Mouse (Mus musculus) MEL (cell line): ENCODE results near the gene Snx29. TPM values are rescaled to one million over a fixed set of nuclear protein-coding genes. Genes with fewer than 3 reads are reported as not detected.

ENCODE experiments used
- DNase-seq: peaks from one replicate; pipeline ENCODE4 v3.0.0; 2011; ENCODE audit warnings: low read depth, low spot score
- H3K27ac ChIP-seq: 2 replicates; pipeline ENCODE4 v1.5.1; 2012; ENCODE audit warnings: low read depth, mild to moderate bottlenecking, control low read depth, low read length, moderate library complexity; ENCODE audit not compliant: control insufficient read depth
- H3K27me3 ChIP-seq, 2 experiments: fragments of 150-350 bp in 1 of 2; sonication (generic) in 1 of 2; 2 replicates each; pipeline ENCODE4 v1.6.1; 2012; ENCODE audit warnings: low read length in 2 of 2, mild to moderate bottlenecking in 2 of 2, improper control_type of control experiment in 1 of 2, moderate library complexity in 1 of 2; ENCODE audit not compliant: insufficient read depth in 2 of 2, control insufficient read depth in 1 of 2
- H3K36me3 ChIP-seq, 2 experiments: 2 replicates each; pipeline ENCODE4 v1.6.1; 2012 to 2014; ENCODE audit warnings: low read length in 2 of 2, improper control_type of control experiment in 1 of 2, inconsistent platforms in 1 of 2, mild to moderate bottlenecking in 1 of 2; ENCODE audit not compliant: insufficient read depth in 2 of 2, control insufficient read depth in 1 of 2
- H3K4me1 ChIP-seq, 2 experiments: fragments of 150-350 bp in 1 of 2; sonication (generic) in 1 of 2; 2 replicates each; pipeline ENCODE4 v1.6.1; 2012; ENCODE audit warnings: low read length in 2 of 2, improper control_type of control experiment in 1 of 2, mild to moderate bottlenecking in 1 of 2; ENCODE audit not compliant: insufficient read depth in 2 of 2, control insufficient read depth in 1 of 2
- H3K4me3 ChIP-seq, 2 experiments: fragments of 150-350 bp in 1 of 2; sonication (generic) in 1 of 2; 2 replicates each; pipeline ENCODE4 v1.5.1; 2012; ENCODE audit warnings: low read depth in 2 of 2, low read length in 2 of 2, mild to moderate bottlenecking in 2 of 2, moderate library complexity in 2 of 2, control low read depth in 1 of 2, improper control_type of control experiment in 1 of 2; ENCODE audit not compliant: control insufficient read depth in 1 of 2, insufficient read depth in 1 of 2
- H3K79me2 ChIP-seq: 2 replicates; pipeline ENCODE4 v1.6.1; 2012; ENCODE audit warnings: mild to moderate bottlenecking, low read length, moderate library complexity; ENCODE audit not compliant: control insufficient read depth, poor library complexity, insufficient read depth
- H3K9ac ChIP-seq: 2 replicates; pipeline ENCODE4 v1.6.1; 2012; ENCODE audit warnings: low read depth, mild to moderate bottlenecking, control low read depth, low read length, moderate library complexity; ENCODE audit not compliant: control insufficient read depth, poor library complexity, severe bottlenecking
- H3K9me3 ChIP-seq: fragments of 150-350 bp; sonication (generic); replicated peaks from 2 replicates; pipeline ENCODE4 v1.6.1; 2012; ENCODE audit warnings: mild to moderate bottlenecking, low read length, improper control_type of control experiment, moderate library complexity; ENCODE audit not compliant: insufficient read depth
- BHLHE40 ChIP-seq: IDR thresholded peaks from 2 replicates; pipeline ENCODE4 v1.6.1; 2012; ENCODE audit warnings: low read depth, mild to moderate bottlenecking, inconsistent platforms, low read length, improper control_type of control experiment, borderline replicate concordance
- CHD1 ChIP-seq: IDR thresholded peaks from 2 replicates; pipeline ENCODE4 v1.6.1; 2012; ENCODE audit warnings: low read depth, mild to moderate bottlenecking, inconsistent platforms, low read length, improper control_type of control experiment
- EP300 ChIP-seq, 2 experiments: IDR thresholded peaks; 2 replicates each; pipeline ENCODE4 v1.6.1; 2011; ENCODE audit warnings: improper control_type of control experiment in 2 of 2, low read length in 2 of 2, low read depth in 1 of 2, mild to moderate bottlenecking in 1 of 2
- ETS1 ChIP-seq: IDR thresholded peaks from 2 replicates; pipeline ENCODE4 v1.6.1; 2012; ENCODE audit warnings: low read depth, mild to moderate bottlenecking, inconsistent platforms, low read length, improper control_type of control experiment, moderate library complexity
- GABPA ChIP-seq: IDR thresholded peaks from 2 replicates; pipeline ENCODE4 v1.6.1; 2012; ENCODE audit warnings: low read depth, mild to moderate bottlenecking, inconsistent platforms, low read length, improper control_type of control experiment, moderate library complexity
- HCFC1 ChIP-seq: IDR thresholded peaks from 2 replicates; pipeline ENCODE4 v1.6.1; 2012; ENCODE audit warnings: low read depth, mild to moderate bottlenecking, inconsistent platforms, low read length, improper control_type of control experiment, moderate library complexity
- JUND ChIP-seq: IDR thresholded peaks from 2 replicates; pipeline ENCODE4 v1.6.1; 2011; ENCODE audit warnings: low read depth, mild to moderate bottlenecking, improper control_type of control experiment, low read length
- MAFK ChIP-seq: IDR thresholded peaks from 2 replicates; pipeline ENCODE4 v1.6.1; 2011; ENCODE audit warnings: low read depth, mild to moderate bottlenecking, low read length, improper control_type of control experiment, borderline replicate concordance
- MAZ ChIP-seq: IDR thresholded peaks from 2 replicates; pipeline ENCODE4 v1.6.1; 2012; ENCODE audit warnings: low read depth, mild to moderate bottlenecking, inconsistent platforms, low read length, improper control_type of control experiment
- MEF2A ChIP-seq: IDR thresholded peaks from 2 replicates; pipeline ENCODE4 v1.6.1; 2014; ENCODE audit warnings: low read depth, mild to moderate bottlenecking, inconsistent platforms, low read length, improper control_type of control experiment; ENCODE audit not compliant: poor library complexity, insufficient replicate concordance, severe bottlenecking; ENCODE audit errors: extremely low read depth
- MXI1 ChIP-seq: IDR thresholded peaks from 2 replicates; pipeline ENCODE4 v1.6.1; 2011; ENCODE audit warnings: mild to moderate bottlenecking, low read depth, low read length, improper control_type of control experiment
- MYC ChIP-seq: IDR thresholded peaks from 2 replicates; pipeline ENCODE4 v1.6.1; 2011; ENCODE audit warnings: low read depth, mild to moderate bottlenecking, low read length, improper control_type of control experiment, moderate library complexity
- NELFE ChIP-seq: IDR thresholded peaks from 2 replicates; pipeline ENCODE4 v1.6.1; 2011; ENCODE audit warnings: low read depth, low read length, improper control_type of control experiment
- NRF1 ChIP-seq: IDR thresholded peaks from 2 replicates; pipeline ENCODE4 v1.6.1; 2014; ENCODE audit warnings: low read depth, mild to moderate bottlenecking, inconsistent platforms, low read length, improper control_type of control experiment, moderate library complexity; ENCODE audit not compliant: poor library complexity, insufficient read depth, severe bottlenecking
- POLR2A ChIP-seq, 2 experiments: IDR thresholded peaks; 2 replicates each; pipeline ENCODE4 v1.6.1; 2011 to 2012; ENCODE audit warnings: low read length in 2 of 2, mild to moderate bottlenecking in 2 of 2, control low read depth in 1 of 2, improper control_type of control experiment in 1 of 2, low read depth in 1 of 2, moderate library complexity in 1 of 2; ENCODE audit not compliant: control insufficient read depth in 1 of 2, insufficient read depth in 1 of 2, poor library complexity in 1 of 2
- POLR2AphosphoS2 ChIP-seq: IDR thresholded peaks from 2 replicates; pipeline ENCODE4 v1.6.1; 2011; ENCODE audit warnings: low read length, improper control_type of control experiment
- POLR2AphosphoS5 ChIP-seq: IDR thresholded peaks from 2 replicates; pipeline ENCODE4 v1.6.1; 2012; ENCODE audit warnings: low read depth, borderline replicate concordance, mild to moderate bottlenecking, inconsistent platforms, low read length, moderate library complexity, mixed read lengths
- RAD21 ChIP-seq: IDR thresholded peaks from 2 replicates; pipeline ENCODE4 v1.6.1; 2011; ENCODE audit warnings: mild to moderate bottlenecking, low read depth, low read length, improper control_type of control experiment
- RCOR1 ChIP-seq: IDR thresholded peaks from 2 replicates; pipeline ENCODE4 v1.6.1; 2012; ENCODE audit warnings: low read depth, mild to moderate bottlenecking, inconsistent platforms, low read length, improper control_type of control experiment
- SIN3A ChIP-seq: IDR thresholded peaks from 2 replicates; pipeline ENCODE4 v1.6.1; 2012; ENCODE audit warnings: low read length, improper control_type of control experiment, inconsistent platforms
- TAL1 ChIP-seq: IDR thresholded peaks from 2 replicates; pipeline ENCODE4 v1.6.1; 2012; ENCODE audit warnings: mild to moderate bottlenecking, inconsistent platforms, low read length, moderate library complexity, mixed read lengths
- UBTF ChIP-seq: IDR thresholded peaks from 2 replicates; pipeline ENCODE4 v1.6.1; 2012; ENCODE audit warnings: low read depth, mild to moderate bottlenecking, inconsistent platforms, low read length, improper control_type of control experiment, moderate library complexity, borderline replicate concordance; ENCODE audit not compliant: insufficient read depth
- USF1 ChIP-seq: IDR thresholded peaks from 2 replicates; pipeline ENCODE4 v1.6.1; 2014; ENCODE audit warnings: low read depth, mild to moderate bottlenecking, inconsistent platforms, low read length, improper control_type of control experiment, moderate library complexity
- USF2 ChIP-seq, 2 experiments: IDR thresholded peaks; 2 replicates each; pipeline ENCODE4 v1.6.1; 2011 to 2012; ENCODE audit warnings: improper control_type of control experiment in 2 of 2, low read length in 2 of 2, borderline replicate concordance in 1 of 2, inconsistent platforms in 1 of 2, low read depth in 1 of 2, mild to moderate bottlenecking in 1 of 2; ENCODE audit not compliant: insufficient read depth in 1 of 2
- ZC3H11A ChIP-seq: IDR thresholded peaks from 2 replicates; pipeline ENCODE4 v1.6.1; 2012; ENCODE audit warnings: low read depth, mild to moderate bottlenecking, inconsistent platforms, low read length, improper control_type of control experiment
- polyA plus RNA-seq, 2 experiments: library from polyadenylated mRNA; stranded (reverse) in 1 of 2; unstranded in 1 of 2; fragments of >175 nt in 1 of 2; fragments of >200 nt in 1 of 2; gene quantifications; 2 replicates each; pipeline versions ENCODE4 v1.2.1 to v1.2.4; 2012; ENCODE audit warnings: low replicate concordance in 2 of 2, low read depth in 1 of 2; ENCODE audit not compliant: insufficient read length in 2 of 2, insufficient read depth in 1 of 2, missing spikeins in 1 of 2
- total RNA-seq: library from RNA; depleted of rRNA; stranded (reverse); fragments of 300-350 nt; gene quantifications from 2 replicates; pipeline ENCODE4 v1.2.3, GENCODE M21; 2012

Snx29 gene
- total and polyA plus RNA-seq, 3 experiments, result 0.72 to 0.73 TPM; not detected in 1

DNA sequence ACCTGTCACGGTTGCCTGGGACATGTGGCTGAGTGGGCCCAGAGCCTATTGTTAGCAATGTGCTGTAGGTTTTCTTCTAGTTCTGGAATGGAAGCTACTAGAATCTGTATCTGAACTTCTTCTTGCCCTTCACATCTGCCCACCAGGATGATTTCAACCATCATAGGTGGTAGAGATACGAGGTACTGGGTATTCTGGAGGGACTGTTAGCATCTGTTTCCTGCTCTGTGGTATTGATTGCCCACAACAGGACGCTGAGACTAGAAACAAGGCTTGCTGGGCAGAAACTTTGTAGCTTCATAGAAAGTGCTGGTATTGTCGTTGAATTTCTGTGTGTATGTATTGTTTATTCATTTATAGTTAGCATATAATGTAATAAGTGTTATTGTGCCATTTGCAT is 118.9 kb downstream of the Snx29 start:
- Histone ChIP-seq H3K4me3 (no peak overlapping the region), H3K27me3 (no peaks in the 10 kb centered on the region), H3K79me2 (no peaks in the 10 kb centered on the region), H3K9ac (no peak overlapping the region), H3K27ac (no peak overlapping the region), H3K9me3 (no peaks in the 10 kb centered on the region)
- DNase-seq, result no peak
- TF ChIP-seq USF1 (no peak), NELFE (no peak), POLR2A (IDR thresholded peaks at IDR 0.05; ENCODE audit: control insufficient read depth in 1 of 2, insufficient read depth in 1 of 2, low read depth in 1 of 2, low read length in 2 of 2, poor library complexity in 1 of 2) (no peak), ETS1 (no peak), JUND (no peak), CHD1 (no peak), POLR2AphosphoS5 (no peak), MEF2A (no peak), NRF1 (no peak), GABPA (no peak), MYC (no peak), BHLHE40 (no peak), MXI1 (no peak), MAZ (no peak), RAD21 (no peak)
- TF ChIP-seq, all 39 proteins: peak for 0
- H3K36me3 ChIP-seq, result no peaks in the 10 kb centered on the region
- H3K4me1 ChIP-seq, result no peaks in the 10 kb centered on the region

DNA sequence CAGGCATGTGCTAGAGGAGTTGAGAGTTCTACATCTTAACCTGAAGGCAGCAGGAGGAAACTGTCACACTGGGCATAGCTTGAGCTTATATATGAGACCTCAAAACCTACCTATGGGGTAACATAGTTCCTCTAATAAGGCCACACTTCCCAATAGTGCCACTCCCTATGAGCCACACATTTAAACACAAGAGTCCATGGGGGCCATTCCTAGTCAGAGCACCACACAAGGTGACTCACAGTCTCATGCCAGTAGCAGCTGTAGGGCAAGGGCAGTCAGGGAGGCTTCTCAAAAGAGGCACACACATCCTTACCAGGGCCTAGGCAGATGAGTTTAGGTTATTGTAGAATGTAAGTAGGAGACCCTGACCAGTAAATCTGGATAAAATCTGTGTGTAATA is 119.8 kb downstream of the Snx29 start:
- H3K27ac ChIP-seq, result no peak overlapping the region
- DNase-seq, result no peak
- H3K36me3 ChIP-seq, result no peaks in the 10 kb centered on the region
- no peak overlapping the region for H3K9ac ChIP-seq
- H3K4me1 ChIP-seq, result no peaks in the 10 kb centered on the region
- no peak for TF ChIP-seq POLR2AphosphoS2
- no peak for TF ChIP-seq GABPA
- TF ChIP-seq ZC3H11A, result no peak
- no peak for TF ChIP-seq MAZ
- no peak for TF ChIP-seq SIN3A
- TF ChIP-seq ETS1, result no peak
- TF ChIP-seq TAL1, result no peak
- no peak for TF ChIP-seq RCOR1
- TF ChIP-seq NELFE, result no peak
- no peak for TF ChIP-seq HCFC1
- no peak for TF ChIP-seq MAFK
- TF ChIP-seq POLR2A (IDR thresholded peaks at IDR 0.05; ENCODE audit: control insufficient read depth in 1 of 2, insufficient read depth in 1 of 2, low read depth in 1 of 2, low read length in 2 of 2, poor library complexity in 1 of 2), result no peak
- TF ChIP-seq USF2 (IDR thresholded peaks at IDR 0.05; ENCODE audit: borderline replicate concordance in 1 of 2, insufficient read depth in 1 of 2, low read depth in 1 of 2, low read length in 2 of 2), result no peak
- no peak for TF ChIP-seq UBTF
- TF ChIP-seq EP300 (IDR thresholded peaks at IDR 0.05; ENCODE audit: low read depth in 1 of 2, low read length in 2 of 2), result no peak
- H3K9me3 ChIP-seq, result no peaks in the 10 kb centered on the region
- no peaks in the 10 kb centered on the region for H3K79me2 ChIP-seq
- H3K27me3 ChIP-seq, result no peaks in the 10 kb centered on the region
- H3K4me3 ChIP-seq, result no peak overlapping the region
